Comparison of ENCODE assay signal across 9 mouse cellular contexts in genomic region chr19:5965280-5965679, GRCm38 (mm10). TPM values are rescaled to one million over a fixed set of nuclear protein-coding genes. Genes with fewer than 3 reads are reported as not detected.
DNase-seq lines count a peak whose midpoint lies in the region; ATAC-seq and TF ChIP-seq lines count a peak whose summit lies in the region.
"Had no signal": no experiment of that assay in that cellular context is flagged by ENCODE, and none has a peak within 500 bp of the region (broad histone marks: within the 10 kb centered on the region; RNA-seq: fewer than 3 reads in every experiment).

No protein-coding gene starts in this region.

- TF ChIP-seq CTCF in midbrain, postnatal 0 days (IDR thresholded peaks at IDR 0.05), result peak; percentile 94

- peak; percentile 75 for DNase-seq in neural tube, embryonic 10.5 days (ENCODE audit: extremely low spot score, low spot score)
- DNase-seq in cerebellum, adult 11-12 months, result peak; percentile 55
- DNase-seq in frontal cortex, adult 2 months (ENCODE audit: extremely low spot score in 1 of 2, low spot score in 1 of 2), result peak; percentile 21 to 83
- DNase-seq in intestine, embryonic 14.5 days (ENCODE audit: low spot score), result peak; percentile 88
- DNase-seq in midbrain, postnatal 0 days (ENCODE audit: low spot score), result peak; percentile 88

- H3K27ac ChIP-seq in neural tube, embryonic 15.5 days (replicated peaks), result no peak overlapping the region
- H3K27ac ChIP-seq in intestine, embryonic 14.5 days (ENCODE audit: low read depth), result no peak overlapping the region
- H3K27ac ChIP-seq in limb, embryonic 13.5 days, result no peak overlapping the region
- H3K27ac ChIP-seq in midbrain, postnatal 0 days (ENCODE audit: low read depth, low read length), result no peak overlapping the region
- H3K27ac ChIP-seq in stomach, embryonic 16.5 days (ENCODE audit: low read length), result no peak overlapping the region

- no peak overlapping the region for H3K4me2 ChIP-seq in neural tube, embryonic 15.5 days
- H3K4me2 ChIP-seq in intestine, embryonic 14.5 days (ENCODE audit: low read length), result no peak overlapping the region
- peak overlapping the region; percentile 77; the same call in 1 of the 2 replicates for H3K4me2 ChIP-seq in limb, embryonic 13.5 days (replicated peaks)
- H3K4me2 ChIP-seq in midbrain, postnatal 0 days (ENCODE audit: low read depth, low read length, poor library complexity, severe bottlenecking), result no peak overlapping the region
- H3K4me2 ChIP-seq in stomach, embryonic 16.5 days (ENCODE audit: low read depth, low read length), result no peak overlapping the region

- no peaks in the 10 kb centered on the region for H3K36me3 ChIP-seq in neural tube, embryonic 15.5 days
- H3K36me3 ChIP-seq in intestine, embryonic 14.5 days (ENCODE audit: control insufficient read depth, insufficient read depth, low read length), result peaks cover 4% of the 10 kb centered on the region; the same call in 1 of the 2 replicates
- H3K36me3 ChIP-seq in limb, embryonic 13.5 days, result peaks cover 8% of the 10 kb centered on the region
- H3K36me3 ChIP-seq in midbrain, postnatal 0 days (ENCODE audit: insufficient read depth, low read length), result no peaks in the 10 kb centered on the region
- H3K36me3 ChIP-seq in stomach, embryonic 16.5 days (ENCODE audit: control insufficient read depth, insufficient read depth, low read length), result 0 out of 2 replicates have a peak, but pooled peaks cover 4% of the 10 kb centered on the region

- no peaks in the 10 kb centered on the region for H3K9me3 ChIP-seq in neural tube, embryonic 15.5 days (replicated peaks)
- H3K9me3 ChIP-seq in intestine, embryonic 14.5 days (ENCODE audit: control insufficient read depth, low read length), result no peaks in the 10 kb centered on the region
- no peaks in the 10 kb centered on the region for H3K9me3 ChIP-seq in limb, embryonic 13.5 days
- H3K9me3 ChIP-seq in midbrain, postnatal 0 days (ENCODE audit: low read length), result no peaks in the 10 kb centered on the region
- no peaks in the 10 kb centered on the region for H3K9me3 ChIP-seq in stomach, embryonic 16.5 days (replicated peaks; ENCODE audit: control insufficient read depth, low read length)

- H3K4me3 ChIP-seq in neural tube, embryonic 15.5 days (replicated peaks), result no peak overlapping the region
- H3K4me3 ChIP-seq in intestine, embryonic 14.5 days (ENCODE audit: low read depth, low read length), result no peak overlapping the region
- H3K4me3 ChIP-seq in limb, embryonic 13.5 days, result no peak overlapping the region
- H3K4me3 ChIP-seq in midbrain, postnatal 0 days (ENCODE audit: low read depth, low read length), result no peak overlapping the region
- H3K4me3 ChIP-seq in stomach, embryonic 16.5 days (replicated peaks; ENCODE audit: low read length), result no peak overlapping the region

- H3K4me1 ChIP-seq in neural tube, embryonic 15.5 days, result peaks cover 24% of the 10 kb centered on the region
- peaks cover 18% of the 10 kb centered on the region for H3K4me1 ChIP-seq in intestine, embryonic 14.5 days (replicated peaks; ENCODE audit: control insufficient read depth, insufficient read depth, low read length)
- H3K4me1 ChIP-seq in limb, embryonic 13.5 days, result peaks cover 34% of the 10 kb centered on the region
- no peaks in the 10 kb centered on the region for H3K4me1 ChIP-seq in midbrain, postnatal 0 days (ENCODE audit: insufficient read depth, low read length)
- peaks cover 22% of the 10 kb centered on the region for H3K4me1 ChIP-seq in stomach, embryonic 16.5 days (ENCODE audit: control insufficient read depth, insufficient read depth, low read length)

- WGBS in neural tube, embryonic 15.5 days, result 8% methylated on average over 4 of the region's 4 CpGs
- 12% methylated on average over 4 of the region's 4 CpGs for WGBS in intestine, embryonic 14.5 days
- 3% methylated on average over 4 of the region's 4 CpGs for WGBS in limb, embryonic 13.5 days
- WGBS in midbrain, postnatal 0 days, result 9% methylated on average over 4 of the region's 4 CpGs
- WGBS in stomach, embryonic 16.5 days, result 11% methylated on average over 4 of the region's 4 CpGs

- H3K9ac ChIP-seq in neural tube, embryonic 15.5 days (replicated peaks), result no peak overlapping the region
- no peak overlapping the region for H3K9ac ChIP-seq in intestine, embryonic 14.5 days (ENCODE audit: low read length)
- no peak overlapping the region for H3K9ac ChIP-seq in limb, embryonic 13.5 days
- no peak overlapping the region for H3K9ac ChIP-seq in midbrain, postnatal 0 days (replicated peaks; ENCODE audit: low read length, poor library complexity, severe bottlenecking)
- no peak overlapping the region for H3K9ac ChIP-seq in stomach, embryonic 16.5 days (ENCODE audit: low read length)

- H3K27me3 ChIP-seq in neural tube, embryonic 15.5 days (replicated peaks), result no peaks in the 10 kb centered on the region
- H3K27me3 ChIP-seq in intestine, embryonic 14.5 days (replicated peaks; ENCODE audit: control insufficient read depth, insufficient read depth, low read length), result no peaks in the 10 kb centered on the region
- H3K27me3 ChIP-seq in limb, embryonic 13.5 days, result no peaks in the 10 kb centered on the region
- H3K27me3 ChIP-seq in midbrain, postnatal 0 days (ENCODE audit: insufficient read depth, low read length), result no peaks in the 10 kb centered on the region; the same call in 1 of the 2 replicates
- H3K27me3 ChIP-seq in stomach, embryonic 16.5 days (ENCODE audit: control insufficient read depth, insufficient read depth, low read length), result no peaks in the 10 kb centered on the region

- ATAC-seq in neural tube, embryonic 15.5 days (ENCODE audit: low FRiP score), result no peak
- ATAC-seq in intestine, embryonic 14.5 days (replicated peaks; ENCODE audit: low FRiP score, low TSS enrichment, low read depth), result no peak; the same call in 1 of the 2 replicates
- peak; percentile 68; the same call in 1 of the 2 replicates for ATAC-seq in limb, embryonic 13.5 days (ENCODE audit: low FRiP score, low read depth)
- ATAC-seq in midbrain, postnatal 0 days (ENCODE audit: low FRiP score), result no peak
- ATAC-seq in stomach, embryonic 16.5 days (ENCODE audit: insufficient read depth, low FRiP score), result peak; percentile 65

RNA-seq across cellular contexts. Expression of gene Pola2, which starts 1.3 kb away (rescaled TPM):
- 19.9 and 34.3 TPM in 2 replicates for polyA plus RNA-seq in neural tube, embryonic 15.5 days (2015; fragmentation: Nextera tagmentation; extraction: Ambion mirVana)
- polyA plus RNA-seq in frontal cortex, adult 2 months (2012; rRNA removed), result 14.2 and 14.3 TPM in 2 replicates
- 84.4 and 87.9 TPM in 2 replicates for polyA plus RNA-seq in intestine, embryonic 14.5 days (2014; fragmentation: Nextera tagmentation; extraction: Ambion mirVana)
- 70.9 and 75.7 TPM in 2 replicates for polyA plus RNA-seq in limb, embryonic 13.5 days (2015; fragmentation: Nextera tagmentation; extraction: Ambion mirVana)
- 17.8 and 21.6 TPM in 2 replicates for total RNA-seq in midbrain, postnatal 0 days (2014; rRNA removed)
- polyA plus RNA-seq in midbrain, postnatal 0 days (2015; fragmentation: Nextera tagmentation; extraction: Ambion mirVana), result 16.7 and 16.9 TPM in 2 replicates
- 49.6 and 50.4 TPM in 2 replicates for polyA plus RNA-seq in stomach, embryonic 16.5 days (2015; fragmentation: Nextera tagmentation; extraction: Ambion mirVana)

RNA-seq across cellular contexts. Expression of gene Slc22a20, which starts 20.7 kb away (rescaled TPM):
- not detected in 2 replicates for polyA plus RNA-seq in neural tube, embryonic 15.5 days (2015; fragmentation: Nextera tagmentation; extraction: Ambion mirVana)
- polyA plus RNA-seq in frontal cortex, adult 2 months (2012; rRNA removed), result 0.42 TPM in 1 of 2 replicates, not detected in the other
- not detected in 2 replicates for polyA plus RNA-seq in intestine, embryonic 14.5 days (2014; fragmentation: Nextera tagmentation; extraction: Ambion mirVana)
- not detected in 2 replicates for polyA plus RNA-seq in limb, embryonic 13.5 days (2015; fragmentation: Nextera tagmentation; extraction: Ambion mirVana)
- not detected in 2 replicates for total RNA-seq in midbrain, postnatal 0 days (2014; rRNA removed)
- not detected in 2 replicates for polyA plus RNA-seq in midbrain, postnatal 0 days (2015; fragmentation: Nextera tagmentation; extraction: Ambion mirVana)
- polyA plus RNA-seq in stomach, embryonic 16.5 days (2015; fragmentation: Nextera tagmentation; extraction: Ambion mirVana), result not detected in 2 replicates
- polyA plus RNA-seq: gonadal fat pad, adult 2 months had no signal

RNA-seq across cellular contexts. Expression of gene Cdc42ep2, which starts 40.7 kb away (rescaled TPM):
- 19.3 and 20.9 TPM in 2 replicates for polyA plus RNA-seq in neural tube, embryonic 15.5 days (2015; fragmentation: Nextera tagmentation; extraction: Ambion mirVana)
- polyA plus RNA-seq in frontal cortex, adult 2 months (2012; rRNA removed), result 7.7 and 9.1 TPM in 2 replicates
- polyA plus RNA-seq in intestine, embryonic 14.5 days (2014; fragmentation: Nextera tagmentation; extraction: Ambion mirVana), result 7.0 and 9.3 TPM in 2 replicates
- 4.7 and 5.3 TPM in 2 replicates for polyA plus RNA-seq in limb, embryonic 13.5 days (2015; fragmentation: Nextera tagmentation; extraction: Ambion mirVana)
- 20.6 and 28.4 TPM in 2 replicates for total RNA-seq in midbrain, postnatal 0 days (2014; rRNA removed)
- polyA plus RNA-seq in midbrain, postnatal 0 days (2015; fragmentation: Nextera tagmentation; extraction: Ambion mirVana), result 19.2 and 20.9 TPM in 2 replicates
- polyA plus RNA-seq in stomach, embryonic 16.5 days (2015; fragmentation: Nextera tagmentation; extraction: Ambion mirVana), result 13.4 and 13.9 TPM in 2 replicates

RNA-seq across cellular contexts. Expression of gene Capn1, which starts 50.4 kb away (rescaled TPM):
- 6.4 and 12.3 TPM in 2 replicates for polyA plus RNA-seq in neural tube, embryonic 15.5 days (2015; fragmentation: Nextera tagmentation; extraction: Ambion mirVana)
- polyA plus RNA-seq in frontal cortex, adult 2 months (2012; rRNA removed), result 15.0 and 16.3 TPM in 2 replicates
- 9.4 and 10.1 TPM in 2 replicates for polyA plus RNA-seq in intestine, embryonic 14.5 days (2014; fragmentation: Nextera tagmentation; extraction: Ambion mirVana)
- polyA plus RNA-seq in limb, embryonic 13.5 days (2015; fragmentation: Nextera tagmentation; extraction: Ambion mirVana), result 7.1 and 8.0 TPM in 2 replicates
- 7.9 and 13.2 TPM in 2 replicates for total RNA-seq in midbrain, postnatal 0 days (2014; rRNA removed)
- 3.3 and 3.9 TPM in 2 replicates for polyA plus RNA-seq in midbrain, postnatal 0 days (2015; fragmentation: Nextera tagmentation; extraction: Ambion mirVana)
- 22.0 and 22.7 TPM in 2 replicates for polyA plus RNA-seq in stomach, embryonic 16.5 days (2015; fragmentation: Nextera tagmentation; extraction: Ambion mirVana)

RNA-seq across cellular contexts. Expression of gene Dpf2, which starts 52.5 kb away (rescaled TPM):
- 95.7 and 115 TPM in 2 replicates for polyA plus RNA-seq in neural tube, embryonic 15.5 days (2015; fragmentation: Nextera tagmentation; extraction: Ambion mirVana)
- 106 and 118 TPM in 2 replicates for polyA plus RNA-seq in frontal cortex, adult 2 months (2012; rRNA removed)
- 131 and 145 TPM in 2 replicates for polyA plus RNA-seq in intestine, embryonic 14.5 days (2014; fragmentation: Nextera tagmentation; extraction: Ambion mirVana)
- polyA plus RNA-seq in limb, embryonic 13.5 days (2015; fragmentation: Nextera tagmentation; extraction: Ambion mirVana), result 174 and 185 TPM in 2 replicates
- total RNA-seq in midbrain, postnatal 0 days (2014; rRNA removed), result 52.9 and 84.7 TPM in 2 replicates
- polyA plus RNA-seq in midbrain, postnatal 0 days (2015; fragmentation: Nextera tagmentation; extraction: Ambion mirVana), result 57.7 and 61.0 TPM in 2 replicates
- polyA plus RNA-seq in stomach, embryonic 16.5 days (2015; fragmentation: Nextera tagmentation; extraction: Ambion mirVana), result 117 and 127 TPM in 2 replicates

Comparison
In these comparisons a context has a peak if more than half of its experiments do, and no peak if none do; other contexts are left out.
1. ATAC-seq: peak in limb, embryonic 13.5 days (single experiment) and stomach, embryonic 16.5 days (single experiment); none in neural tube, embryonic 15.5 days (single experiment), intestine, embryonic 14.5 days (single experiment) and midbrain, postnatal 0 days (single experiment).
2. Peak in every context shown above with its lines, with median percentiles within 50 percentile points of each other: DNase-seq.